Mouse (Mus musculus) thymus, adult 2 months (tissue): ENCODE data around the gene Akap13. TPM values are rescaled to one million over a fixed set of nuclear protein-coding genes. Genes with fewer than 3 reads are reported as not detected.

Source experiments
- DNase-seq: peaks from one replicate; pipeline ENCODE4 v3.0.0; 2021
- H3K27ac ChIP-seq: fragments of 200-500 bp; 2 replicates; pipeline ENCODE4 v1.5.1; 2012; ENCODE audit warnings: low read length, control low read depth; ENCODE audit not compliant: control insufficient read depth, insufficient read depth
- H3K27me3 ChIP-seq: fragments of 200-500 bp; 2 replicates; pipeline ENCODE4 v1.6.1; 2012; ENCODE audit warnings: mild to moderate bottlenecking, low read length, moderate library complexity, mixed read lengths; ENCODE audit not compliant: control insufficient read depth, insufficient read depth
- H3K36me3 ChIP-seq: fragments of 200-500 bp; 2 replicates; pipeline ENCODE4 v1.6.1; 2012; ENCODE audit warnings: mild to moderate bottlenecking, low read length, moderate library complexity; ENCODE audit not compliant: control insufficient read depth, insufficient read depth
- H3K4me1 ChIP-seq: fragments of 200-500 bp; replicated peaks from 2 replicates; pipeline ENCODE4 v1.6.1; 2012; ENCODE audit warnings: low read length; ENCODE audit not compliant: control insufficient read depth, insufficient read depth
- H3K4me3 ChIP-seq: fragments of 200-500 bp; 2 replicates; pipeline ENCODE4 v1.5.1; 2012; ENCODE audit warnings: mild to moderate bottlenecking, low read length, control low read depth, moderate library complexity; ENCODE audit not compliant: control insufficient read depth, insufficient read depth
- CTCF ChIP-seq: fragments of 200-500 bp; IDR thresholded peaks from 2 replicates; pipeline ENCODE4 v1.5.1; 2012; ENCODE audit warnings: mild to moderate bottlenecking, control low read depth, low read length, moderate library complexity, borderline replicate concordance; ENCODE audit not compliant: control insufficient read depth, poor library complexity, insufficient read depth; ENCODE audit errors: extremely low read depth
- POLR2A ChIP-seq: fragments of 200-500 bp; IDR thresholded peaks from 2 replicates; pipeline ENCODE4 v1.6.1; 2012; ENCODE audit warnings: mild to moderate bottlenecking, low read length, control low read depth, moderate library complexity; ENCODE audit not compliant: control insufficient read depth, poor library complexity, insufficient read depth; ENCODE audit errors: extremely low read depth
- WGBS: fragments of 180-500 bp; shearing (Covaris S2); methylation state at CpG from one replicate; pipeline ENCODE4 v1.1.7; 2018; 5-methylcytosine and 5-hydroxymethylcytosine counted together
- polyA plus RNA-seq: library from polyadenylated mRNA; depleted of rRNA; stranded (reverse); fragments of >200 nt; gene quantifications from 2 replicates; pipeline ENCODE4 v1.2.3, GENCODE M21; 2012; rRNA removed

Akap13 gene
- 47.8 and 49.4 TPM in 2 replicates for polyA plus RNA-seq

GRCm38 (mm10) chr7:75455223-75456151 lies at the start of gene Akap13:
Gene Akap13 (plus strand): TSS chr7:75455534.
- TF ChIP-seq CTCF (no peak), POLR2A (peak; percentile 97)
- under 1% methylated on average over 74 of the region's 94 CpGs for WGBS
- no peaks in the 10 kb centered on the region for H3K4me1 ChIP-seq

GRCm38 (mm10) chr7:75410641-75411040 lies 44.7 kb upstream of the Akap13 start:
- Histone ChIP-seq H3K36me3 (no peaks in the 10 kb centered on the region), H3K27ac (no peak overlapping the region), H3K27me3 (no peaks in the 10 kb centered on the region), H3K4me3 (no peak overlapping the region), H3K4me1 (no peaks in the 10 kb centered on the region)
- DNase-seq, result no peak
- WGBS, result 93% methylated on average over 3 of the region's 3 CpGs
- TF ChIP-seq POLR2A, result no peak
- TF ChIP-seq CTCF, result no peak

More at GRCm38 (mm10) chr7:75455223-75456151, at the start of gene Akap13:
- no peaks in the 10 kb centered on the region for H3K27me3 ChIP-seq
- H3K36me3 ChIP-seq, result no peaks in the 10 kb centered on the region
- peak within 1 kb of the TSS; percentile 82 for H3K4me3 ChIP-seq
- H3K27ac ChIP-seq, result peak within 1 kb of the TSS; percentile 76
- peak; percentile 96 for DNase-seq

GRCm38 (mm10) chr7:75411226-75411625 lies 44.1 kb upstream of the Akap13 start:
- no peak for TF ChIP-seq POLR2A
- no peak for TF ChIP-seq CTCF
- DNase-seq, result no peak
- Histone ChIP-seq H3K4me1 (no peaks in the 10 kb centered on the region), H3K36me3 (no peaks in the 10 kb centered on the region), H3K27ac (no peak overlapping the region), H3K27me3 (no peaks in the 10 kb centered on the region), H3K4me3 (no peak overlapping the region)
- 93% methylated on average over 6 of the region's 6 CpGs for WGBS

- DNase-seq, result no peak
- no peaks in the 10 kb centered on the region for H3K27me3 ChIP-seq
- 95% methylated on average over 10 of the region's 10 CpGs for WGBS
- H3K27ac ChIP-seq, result no peak overlapping the region
- TF ChIP-seq POLR2A (no peak), CTCF (no peak)
- no peaks in the 10 kb centered on the region for H3K36me3 ChIP-seq
- H3K4me1 ChIP-seq, result no peaks in the 10 kb centered on the region
- no peak overlapping the region for H3K4me3 ChIP-seq
These were observed 43.3 kb upstream of the Akap13 start for GRCm38 (mm10) chr7:75412011-75412510.

- H3K27me3 ChIP-seq, result no peaks in the 10 kb centered on the region
- H3K36me3 ChIP-seq, result no peaks in the 10 kb centered on the region
- no peaks in the 10 kb centered on the region for H3K4me1 ChIP-seq
- no peak overlapping the region for H3K27ac ChIP-seq
- TF ChIP-seq POLR2A (no peak), CTCF (no peak)
- no peak for DNase-seq
- no peak overlapping the region for H3K4me3 ChIP-seq
- 84% methylated on average over 2 of the region's 2 CpGs for WGBS
These were observed 42.8 kb upstream of the Akap13 start for GRCm38 (mm10) chr7:75412568-75412967.

- TF ChIP-seq POLR2A, result no peak
- no peak for TF ChIP-seq CTCF
- WGBS, result 63% methylated on average over 6 of the region's 6 CpGs
- Histone ChIP-seq H3K27ac (no peak overlapping the region), H3K27me3 (no peaks in the 10 kb centered on the region), H3K4me1 (no peaks in the 10 kb centered on the region), H3K4me3 (no peak overlapping the region), H3K36me3 (no peaks in the 10 kb centered on the region)
- DNase-seq, result no peak
These were observed 41.4 kb upstream of the Akap13 start for GRCm38 (mm10) chr7:75413903-75414302.
